Mouse (Mus musculus) ES-E14 (cell line): Measurements from ENCODE around the gene Mrps34. TPM values are rescaled to one million over a fixed set of nuclear protein-coding genes. Genes with fewer than 3 reads are reported as not detected.
A peak's percentile ranks its signal among the peaks of the same experiment; 100 is the strongest.

Source experiments
- DNase-seq: peaks from one replicate; pipeline ENCODE4 v3.0.0-alpha.2; 2013; ENCODE audit warnings: low read depth, low spot score
- H3K27ac ChIP-seq: 2 replicates; pipeline ENCODE4 v1.5.1; 2012; ENCODE audit warnings: low read depth, mild to moderate bottlenecking, low read length, moderate library complexity, mixed read lengths; ENCODE audit not compliant: poor library complexity, insufficient read depth, severe bottlenecking
- H3K36me3 ChIP-seq: 2 replicates; pipeline ENCODE4 v1.6.1; 2012; ENCODE audit warnings: mild to moderate bottlenecking, low read length, moderate library complexity, mixed read lengths; ENCODE audit not compliant: control insufficient read depth, poor library complexity, insufficient read depth, severe bottlenecking
- H3K4me1 ChIP-seq, 2 experiments: fragments of 150-350 bp in 1 of 2; sonication (generic) in 1 of 2; 2 replicates each; pipeline ENCODE4 v1.6.1; 2012; ENCODE audit warnings: low read length in 2 of 2, mild to moderate bottlenecking in 1 of 2, mixed read lengths in 1 of 2; ENCODE audit not compliant: control insufficient read depth in 2 of 2, insufficient read depth in 2 of 2, poor library complexity in 1 of 2
- H3K4me3 ChIP-seq, 2 experiments: fragments of 150-350 bp in 1 of 2; sonication (generic) in 1 of 2; 2 replicates each; pipeline ENCODE4 v1.5.1; 2012; ENCODE audit warnings: low read length in 2 of 2, low read depth in 1 of 2, mild to moderate bottlenecking in 1 of 2, mixed read lengths in 1 of 2; ENCODE audit not compliant: insufficient read depth in 1 of 2, poor library complexity in 1 of 2, severe bottlenecking in 1 of 2
- H3K9ac ChIP-seq: 2 replicates; pipeline ENCODE4 v1.6.1; 2012; ENCODE audit warnings: low read depth, mild to moderate bottlenecking, low read length, mixed read lengths; ENCODE audit not compliant: poor library complexity, insufficient read depth, severe bottlenecking
- H3K9me3 ChIP-seq: fragments of 150-350 bp; sonication (generic); 2 replicates; pipeline ENCODE4 v1.6.1; 2012; ENCODE audit warnings: low read depth, mild to moderate bottlenecking, low read length; ENCODE audit not compliant: control insufficient read depth, insufficient read depth
- CHD2 ChIP-seq: IDR thresholded peaks from 2 replicates; pipeline ENCODE4 v1.6.1; 2014; ENCODE audit warnings: mild to moderate bottlenecking, low read depth, low read length, inconsistent platforms
- HCFC1 ChIP-seq: IDR thresholded peaks from 2 replicates; pipeline ENCODE4 v1.6.1; 2012; ENCODE audit warnings: low read length, inconsistent platforms, borderline replicate concordance; ENCODE audit not compliant: insufficient read depth
- MAFK ChIP-seq: IDR thresholded peaks from 2 replicates; pipeline ENCODE4 v1.6.1; 2014; ENCODE audit warnings: mild to moderate bottlenecking, low read depth, low read length, inconsistent platforms; ENCODE audit not compliant: insufficient read depth
- ZC3H11A ChIP-seq: IDR thresholded peaks from 2 replicates; pipeline ENCODE4 v1.6.1; 2012; ENCODE audit warnings: low read depth, mild to moderate bottlenecking, inconsistent platforms, low read length, borderline replicate concordance
- ZNF384 ChIP-seq: IDR thresholded peaks from 2 replicates; pipeline ENCODE4 v1.6.1; 2012; ENCODE audit warnings: low read depth, low read length, inconsistent platforms
- in situ Hi-C, 2 experiments: fragments of 600-800 bp; cut with MboI; formaldehyde crosslinking; loops; one replicate each; pipeline ENCODE4 v1.15.1; 2025; ENCODE audit warnings: low sequenced_read_pairs in 2 of 2, inconsistent platforms in 1 of 2; ENCODE audit not compliant: unreplicated experiment in 2 of 2
- total RNA-seq: library from RNA; depleted of rRNA; stranded (reverse); fragments of 300-350 nt; gene quantifications from 2 replicates; pipeline ENCODE4 v1.2.3, GENCODE M21; 2012

Gene Mrps34
- total RNA-seq, 1 experiment, result 36.1 TPM

DNA sequence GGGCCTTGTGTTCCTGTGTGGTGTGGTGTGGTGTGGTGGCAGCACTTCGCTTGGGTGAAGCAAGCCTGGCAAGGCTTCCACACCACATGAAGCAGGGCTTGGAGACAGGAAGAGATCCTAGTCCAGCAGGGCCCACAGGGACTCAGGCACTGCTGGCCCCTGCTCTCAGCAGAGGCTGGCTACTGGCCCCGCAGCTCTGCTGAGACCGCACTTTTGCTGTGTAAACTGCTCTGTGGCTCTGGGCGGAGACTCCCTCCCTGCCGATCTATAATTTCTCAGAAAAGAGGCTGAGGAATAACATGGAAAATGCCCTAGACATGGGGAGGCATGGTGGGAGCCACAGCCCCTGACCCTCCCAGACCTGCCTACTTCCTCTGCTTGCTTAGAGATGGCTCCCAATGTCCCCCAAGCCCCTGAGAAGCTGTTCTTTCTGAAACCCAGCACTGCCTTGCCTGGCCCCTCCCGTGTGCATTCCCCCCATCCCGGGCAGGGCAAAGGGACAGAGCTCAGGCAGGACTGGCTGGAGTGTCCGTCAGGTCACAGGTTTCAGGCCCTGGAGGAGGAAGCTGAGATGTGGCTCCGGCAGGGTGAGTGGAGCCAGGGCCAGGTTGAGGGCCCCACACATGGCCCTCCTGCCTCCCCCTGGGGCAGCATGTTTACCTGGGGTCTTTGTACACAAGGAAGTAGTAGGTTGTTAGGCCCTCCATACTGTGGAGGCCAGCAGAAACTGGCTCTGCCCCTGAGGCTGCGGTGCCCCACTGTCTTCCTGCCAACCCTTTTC lies 17.4 kb upstream of the Mrps34 start:
- Histone ChIP-seq H3K4me3 (peak overlapping the region; percentile 16 to 33), H3K9ac (peak overlapping the region; percentile 67), H3K36me3 (peaks cover under 1% of the 10 kb centered on the region; the same call in 1 of the 2 replicates), H3K4me1 (peaks cover 5 to 26% of the 10 kb centered on the region in 2 experiments; a peak in 2 of 4 replicates), H3K27ac (peak overlapping the region; percentile 49; the same call in 1 of the 2 replicates), H3K9me3 (no peaks in the 10 kb centered on the region)
- DNase-seq, result no peak
- in situ Hi-C loops, result no loop called here
- no peak for TF ChIP-seq MAFK
- TF ChIP-seq CHD2, result no peak
- no peak for TF ChIP-seq ZC3H11A
- TF ChIP-seq ZNF384, result no peak
- no peak for TF ChIP-seq HCFC1

DNA sequence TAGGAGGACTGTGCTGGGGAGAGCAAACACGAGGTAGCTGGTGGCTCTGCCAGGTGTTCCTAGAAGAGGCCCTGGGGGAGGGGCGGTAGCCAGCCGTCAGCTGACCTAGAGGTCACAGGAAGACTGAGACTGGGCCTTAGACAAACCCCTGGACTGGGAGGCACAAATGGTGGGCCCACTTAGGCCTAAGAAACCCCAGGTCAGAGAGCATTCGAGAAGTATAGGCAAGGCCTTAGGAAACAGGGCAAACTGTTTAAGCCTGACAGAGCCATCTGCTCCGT lies 16.9 kb upstream of the Mrps34 start:
- no peak for DNase-seq
- H3K36me3 ChIP-seq, result peaks cover 6% of the 10 kb centered on the region; the same call in 1 of the 2 replicates
- no peak for TF ChIP-seq ZC3H11A
- TF ChIP-seq ZNF384, result no peak
- TF ChIP-seq CHD2, result no peak
- TF ChIP-seq HCFC1, result no peak
- no peak for TF ChIP-seq MAFK
- H3K27ac ChIP-seq, result no peak overlapping the region; the same call in 1 of the 2 replicates
- peaks cover 5 to 23% of the 10 kb centered on the region in 2 experiments; a peak in 2 of 4 replicates for H3K4me1 ChIP-seq
- no peaks in the 10 kb centered on the region for H3K9me3 ChIP-seq
- peak overlapping the region; percentile 16 to 33 for H3K4me3 ChIP-seq
- peak overlapping the region; percentile 67 for H3K9ac ChIP-seq
- in situ Hi-C loops, result no loop called here

GRCm38 (mm10) chr17:24878531-24878930 lies 16.4 kb upstream of the Mrps34 start:
- Histone ChIP-seq H3K36me3 (peaks cover 9% of the 10 kb centered on the region; the same call in 1 of the 2 replicates), H3K9ac (peak overlapping the region; percentile 21; the same call in 1 of the 2 replicates), H3K4me3 (peak overlapping the region; percentile 16 to 26), H3K27ac (no peak overlapping the region), H3K4me1 (peaks cover 3 to 23% of the 10 kb centered on the region in 2 experiments; a peak in 2 of 4 replicates), H3K9me3 (no peaks in the 10 kb centered on the region)
- TF ChIP-seq CHD2 (no peak), ZC3H11A (no peak), ZNF384 (no peak), MAFK (no peak), HCFC1 (no peak)
- in situ Hi-C loops, result no loop called here
- no peak for DNase-seq

DNA sequence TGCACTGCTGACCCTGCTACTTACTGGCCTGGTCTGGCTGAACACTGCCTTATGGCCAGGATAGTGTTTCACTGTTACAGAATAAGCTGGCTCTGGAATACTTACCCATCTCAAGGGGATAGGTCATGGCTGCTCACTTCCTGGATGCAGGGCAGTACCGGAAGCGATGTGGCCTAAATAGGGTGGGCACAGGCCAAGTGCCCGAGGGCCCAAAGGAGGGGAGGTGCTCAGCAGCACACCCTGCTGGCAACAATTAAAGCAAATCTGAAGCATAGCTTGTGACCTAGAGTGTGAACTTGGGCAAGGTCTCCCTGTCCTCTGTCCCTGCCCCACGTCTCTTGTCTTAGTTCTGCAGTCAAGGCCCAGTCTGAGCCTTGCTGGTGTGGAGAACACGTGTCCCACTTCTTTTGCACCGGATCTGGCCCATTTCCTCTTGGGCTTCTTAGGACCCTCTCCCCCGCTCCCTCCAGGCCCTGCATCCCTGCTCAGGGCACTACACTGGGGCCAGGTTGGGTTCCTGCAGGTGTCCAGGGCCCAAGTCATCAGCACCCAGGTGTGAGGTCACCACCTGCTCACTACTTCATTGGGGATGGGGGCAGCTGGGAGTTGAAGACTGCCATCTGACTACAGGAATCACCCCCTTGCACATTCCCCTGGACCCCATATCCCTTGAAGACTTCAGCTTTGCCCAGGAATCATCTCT lies 13.0 kb upstream of the Mrps34 start:
- Histone ChIP-seq H3K4me1 (peaks cover 3 to 24% of the 10 kb centered on the region in 2 experiments; a peak in 2 of 4 replicates), H3K36me3 (peaks cover 16% of the 10 kb centered on the region; the same call in 1 of the 2 replicates), H3K4me3 (peak overlapping the region in 1 of 2 experiments; percentile 24; a peak in 1 of 4 replicates), H3K9me3 (no peaks in the 10 kb centered on the region), H3K9ac (no peak overlapping the region), H3K27ac (no peak overlapping the region)
- no peak for DNase-seq
- TF ChIP-seq ZC3H11A, result 0 out of 2 replicates have a peak, but pooled peaks have one; percentile 11
- no peak for TF ChIP-seq CHD2
- TF ChIP-seq HCFC1, result no peak
- no peak for TF ChIP-seq ZNF384
- TF ChIP-seq MAFK, result no peak
- in situ Hi-C loops, result no loop called here
